In genomic region chr3:51366926-51367325, GRCm38 (mm10) we compare ENCODE assay signal across 20 mouse cellular contexts. TPM values are rescaled to one million over a fixed set of nuclear protein-coding genes. Genes with fewer than 3 reads are reported as not detected.
A peak's percentile ranks its signal among the peaks of the same experiment; 100 is the strongest.
DNase-seq lines count a peak whose midpoint lies in the region; ATAC-seq and TF ChIP-seq lines count a peak whose summit lies in the region.
"Had no signal": no experiment of that assay in that cellular context is flagged by ENCODE, and none has a peak within 500 bp of the region (broad histone marks: within the 10 kb centered on the region; RNA-seq: fewer than 3 reads in every experiment).

No protein-coding gene starts in this region.

- H3K27me3 ChIP-seq in liver, embryonic 13.5 days: no peaks in the 10 kb centered on the region
- H3K27me3 ChIP-seq in liver, postnatal 0 days (ENCODE audit: insufficient read depth, low read length): no peaks in the 10 kb centered on the region
- no peaks in the 10 kb centered on the region for H3K27me3 ChIP-seq in stomach, postnatal 0 days (ENCODE audit: control insufficient read depth, insufficient read depth, low read length)
- H3K27me3 ChIP-seq: CH12.LX; heart, embryonic 13.5 days had no signal

- H3K4me1 ChIP-seq in liver, embryonic 13.5 days (replicated peaks): peaks cover 60% of the 10 kb centered on the region
- H3K4me1 ChIP-seq in liver, postnatal 0 days (ENCODE audit: insufficient read depth): peaks cover 8% of the 10 kb centered on the region
- H3K4me1 ChIP-seq in stomach, postnatal 0 days (replicated peaks; ENCODE audit: control insufficient read depth, insufficient read depth): 0 out of 2 replicates have a peak, but pooled peaks cover 3% of the 10 kb centered on the region

- peak overlapping the region; percentile 12; the same call in 1 of the 2 replicates for H3K9ac ChIP-seq in liver, embryonic 13.5 days
- H3K9ac ChIP-seq in liver, postnatal 0 days (replicated peaks): no peak overlapping the region
- H3K9ac ChIP-seq in stomach, postnatal 0 days (ENCODE audit: low read length): no peak overlapping the region
- H3K9ac ChIP-seq: embryonic facial prominence, embryonic 13.5 days; forebrain, embryonic 12.5 days; heart, embryonic 13.5 days; hindbrain, embryonic 12.5 days had no signal

- ATAC-seq in liver, embryonic 13.5 days (ENCODE audit: low read depth): peak; percentile 78
- ATAC-seq in liver, postnatal 0 days: no peak
- peak; percentile 73 for ATAC-seq in stomach, postnatal 0 days (ENCODE audit: low FRiP score, low TSS enrichment)
- ATAC-seq: forebrain, embryonic 16.5 days; hindbrain, embryonic 16.5 days had no signal

- 20% methylated on average over 4 of the region's 4 CpGs for WGBS in liver, embryonic 13.5 days (ENCODE audit: insufficient replicate concordance)
- 50% methylated on average over 4 of the region's 4 CpGs for WGBS in liver, postnatal 0 days (ENCODE audit: insufficient replicate concordance)
- WGBS in stomach, postnatal 0 days: 42% methylated on average over 4 of the region's 4 CpGs

- DNase-seq in brain, embryonic 14.5 days (ENCODE audit: low read depth): peak; percentile 30
- no peak for DNase-seq in liver, embryonic 13.5 days
- no peak for DNase-seq in liver, postnatal 0 days
- DNase-seq in stomach, postnatal 0 days (ENCODE audit: low spot score): no peak
- DNase-seq in heart, adult 11 months: no peak
- no peak for DNase-seq in adrenal gland, adult (ENCODE audit: inconsistent age in 2 of 2, low spot score in 1 of 2)
- DNase-seq in right cerebral cortex, postnatal 14 days: no peak
- DNase-seq: adrenal gland, adult 8-10 months; cerebellum, adult 11-12 months; cerebellum, adult 9-10 months; cerebellum, postnatal 25 days; gastrocnemius, postnatal 14 days; heart, postnatal 36 days had no signal

- no peaks in the 10 kb centered on the region for H3K9me3 ChIP-seq in liver, embryonic 13.5 days (replicated peaks)
- no peaks in the 10 kb centered on the region for H3K9me3 ChIP-seq in liver, postnatal 0 days (ENCODE audit: low read length)
- H3K9me3 ChIP-seq in stomach, postnatal 0 days (ENCODE audit: control insufficient read depth, low read length): no peaks in the 10 kb centered on the region
- H3K9me3 ChIP-seq: embryonic facial prominence, embryonic 13.5 days; forebrain, embryonic 12.5 days; heart, embryonic 13.5 days; hindbrain, embryonic 12.5 days had no signal

- TF ChIP-seq EP300 in liver, postnatal 0 days (IDR thresholded peaks at IDR 0.05; ENCODE audit: low read depth): peak; percentile 82
- no peak for TF ChIP-seq EP300 in stomach, postnatal 0 days (optimal IDR thresholded peaks at IDR 0.05)

- no peak overlapping the region for H3K4me3 ChIP-seq in liver, embryonic 13.5 days (replicated peaks)
- H3K4me3 ChIP-seq in liver, postnatal 0 days (ENCODE audit: low read depth, low read length): no peak overlapping the region
- H3K4me3 ChIP-seq in stomach, postnatal 0 days (ENCODE audit: low read depth, low read length): no peak overlapping the region
- H3K4me3 ChIP-seq: embryonic facial prominence, embryonic 13.5 days; forebrain, embryonic 12.5 days; heart, embryonic 13.5 days; hindbrain, embryonic 12.5 days had no signal

- H3K4me2 ChIP-seq in liver, embryonic 13.5 days: peak overlapping the region; percentile 32
- no peak overlapping the region for H3K4me2 ChIP-seq in liver, postnatal 0 days (ENCODE audit: low read depth, low read length)
- H3K4me2 ChIP-seq in stomach, postnatal 0 days (replicated peaks; ENCODE audit: low read depth): no peak overlapping the region
- H3K4me2 ChIP-seq: embryonic facial prominence, embryonic 13.5 days; forebrain, embryonic 12.5 days; heart, embryonic 13.5 days; hindbrain, embryonic 12.5 days had no signal

- no peaks in the 10 kb centered on the region for H3K36me3 ChIP-seq in liver, embryonic 13.5 days
- no peaks in the 10 kb centered on the region for H3K36me3 ChIP-seq in liver, postnatal 0 days (replicated peaks; ENCODE audit: insufficient read depth, low read length)
- no peaks in the 10 kb centered on the region for H3K36me3 ChIP-seq in stomach, postnatal 0 days (ENCODE audit: control insufficient read depth, insufficient read depth, low read length)
- H3K36me3 ChIP-seq: embryonic facial prominence, embryonic 13.5 days; forebrain, embryonic 12.5 days; heart, embryonic 13.5 days; hindbrain, embryonic 12.5 days had no signal

- peak overlapping the region; percentile 73 for H3K27ac ChIP-seq in liver, embryonic 13.5 days
- H3K27ac ChIP-seq in liver, postnatal 0 days (ENCODE audit: low read depth): no peak overlapping the region
- H3K27ac ChIP-seq in stomach, postnatal 0 days (replicated peaks): no peak overlapping the region
- H3K27ac ChIP-seq: embryonic facial prominence, embryonic 13.5 days; forebrain, embryonic 12.5 days; heart, embryonic 13.5 days; hindbrain, embryonic 12.5 days had no signal

- no peak for TF ChIP-seq POLR2A in brain, embryonic 14.5 days (IDR thresholded peaks at IDR 0.05; ENCODE audit: borderline replicate concordance, extremely low read depth, insufficient read depth, insufficient read length, poor library complexity, severe bottlenecking)

- no peak for TF ChIP-seq CTCF in brain, embryonic 14.5 days (IDR thresholded peaks at IDR 0.05; ENCODE audit: borderline replicate concordance, extremely low read depth, insufficient read depth, insufficient read length)
- no peak for TF ChIP-seq CTCF in liver, postnatal 0 days (IDR thresholded peaks at IDR 0.05; ENCODE audit: low read depth)
- TF ChIP-seq CTCF in stomach, postnatal 0 days (IDR thresholded peaks at IDR 0.05; ENCODE audit: low read depth): no peak

RNA-seq across cellular contexts. Expression of gene Elf2, which starts 26.5 kb away (rescaled TPM):
- 60.0 and 62.9 TPM in 2 replicates for polyA plus RNA-seq in brain, embryonic 14.5 days (2012; rRNA removed)
- 24.0 and 24.4 TPM in 2 replicates for polyA plus RNA-seq in liver, embryonic 13.5 days (2015; fragmentation: Nextera tagmentation; extraction: Ambion mirVana)
- polyA plus RNA-seq in liver, postnatal 0 days (2015; fragmentation: Nextera tagmentation; extraction: Ambion mirVana): 19.6 and 22.1 TPM in 2 replicates
- 32.4 and 36.3 TPM in 2 replicates for polyA plus RNA-seq in stomach, postnatal 0 days (2015; fragmentation: Nextera tagmentation; extraction: Ambion mirVana)

RNA-seq across cellular contexts. Expression of gene Mgarp, which starts 29.6 kb away (rescaled TPM):
- 1.2 and 1.7 TPM in 2 replicates for polyA plus RNA-seq in brain, embryonic 14.5 days (2012; rRNA removed)
- 1.1 TPM in 2 replicates for polyA plus RNA-seq in liver, embryonic 13.5 days (2015; fragmentation: Nextera tagmentation; extraction: Ambion mirVana)
- polyA plus RNA-seq in liver, postnatal 0 days (2015; fragmentation: Nextera tagmentation; extraction: Ambion mirVana): 0.34 and 0.60 TPM in 2 replicates
- polyA plus RNA-seq in stomach, postnatal 0 days (2015; fragmentation: Nextera tagmentation; extraction: Ambion mirVana): 0.73 and 0.82 TPM in 2 replicates

RNA-seq across cellular contexts. Expression of gene Ndufc1, which starts 41.9 kb away (rescaled TPM):
- 349 and 402 TPM in 2 replicates for polyA plus RNA-seq in brain, embryonic 14.5 days (2012; rRNA removed)
- polyA plus RNA-seq in liver, embryonic 13.5 days (2015; fragmentation: Nextera tagmentation; extraction: Ambion mirVana): 563 and 588 TPM in 2 replicates
- polyA plus RNA-seq in liver, postnatal 0 days (2015; fragmentation: Nextera tagmentation; extraction: Ambion mirVana): 766 and 780 TPM in 2 replicates
- polyA plus RNA-seq in stomach, postnatal 0 days (2015; fragmentation: Nextera tagmentation; extraction: Ambion mirVana): 884 and 979 TPM in 2 replicates

RNA-seq across cellular contexts. Expression of gene Naa15, which starts 48.0 kb away (rescaled TPM):
- 25.0 and 31.7 TPM in 2 replicates for polyA plus RNA-seq in brain, embryonic 14.5 days (2012; rRNA removed)
- polyA plus RNA-seq in liver, embryonic 13.5 days (2015; fragmentation: Nextera tagmentation; extraction: Ambion mirVana): 34.5 and 47.1 TPM in 2 replicates
- 11.3 and 11.9 TPM in 2 replicates for polyA plus RNA-seq in liver, postnatal 0 days (2015; fragmentation: Nextera tagmentation; extraction: Ambion mirVana)
- polyA plus RNA-seq in stomach, postnatal 0 days (2015; fragmentation: Nextera tagmentation; extraction: Ambion mirVana): 16.3 and 19.0 TPM in 2 replicates
